Mouse (Mus musculus) MEL (cell line): ENCODE data around the gene Ppil6. TPM values are rescaled to one million over a fixed set of nuclear protein-coding genes. Genes with fewer than 3 reads are reported as not detected.

Experiments used
- DNase-seq: peaks from one replicate; pipeline ENCODE4 v3.0.0; 2011; ENCODE audit warnings: low read depth, low spot score
- H3K27ac ChIP-seq: 2 replicates; pipeline ENCODE4 v1.5.1; 2012; ENCODE audit warnings: low read depth, mild to moderate bottlenecking, control low read depth, low read length, moderate library complexity; ENCODE audit not compliant: control insufficient read depth
- H3K27me3 ChIP-seq, 2 experiments: fragments of 150-350 bp in 1 of 2; sonication (generic) in 1 of 2; 2 replicates each; pipeline ENCODE4 v1.6.1; 2012; ENCODE audit warnings: low read length in 2 of 2, mild to moderate bottlenecking in 2 of 2, improper control_type of control experiment in 1 of 2, moderate library complexity in 1 of 2; ENCODE audit not compliant: insufficient read depth in 2 of 2, control insufficient read depth in 1 of 2
- H3K36me3 ChIP-seq, 2 experiments: 2 replicates each; pipeline ENCODE4 v1.6.1; 2012 to 2014; ENCODE audit warnings: low read length in 2 of 2, improper control_type of control experiment in 1 of 2, inconsistent platforms in 1 of 2, mild to moderate bottlenecking in 1 of 2; ENCODE audit not compliant: insufficient read depth in 2 of 2, control insufficient read depth in 1 of 2
- H3K4me1 ChIP-seq, 2 experiments: fragments of 150-350 bp in 1 of 2; sonication (generic) in 1 of 2; 2 replicates each; pipeline ENCODE4 v1.6.1; 2012; ENCODE audit warnings: low read length in 2 of 2, improper control_type of control experiment in 1 of 2, mild to moderate bottlenecking in 1 of 2; ENCODE audit not compliant: insufficient read depth in 2 of 2, control insufficient read depth in 1 of 2
- H3K4me3 ChIP-seq, 2 experiments: fragments of 150-350 bp in 1 of 2; sonication (generic) in 1 of 2; 2 replicates each; pipeline ENCODE4 v1.5.1; 2012; ENCODE audit warnings: low read depth in 2 of 2, low read length in 2 of 2, mild to moderate bottlenecking in 2 of 2, moderate library complexity in 2 of 2, control low read depth in 1 of 2, improper control_type of control experiment in 1 of 2; ENCODE audit not compliant: control insufficient read depth in 1 of 2, insufficient read depth in 1 of 2
- H3K79me2 ChIP-seq: 2 replicates; pipeline ENCODE4 v1.6.1; 2012; ENCODE audit warnings: mild to moderate bottlenecking, low read length, moderate library complexity; ENCODE audit not compliant: control insufficient read depth, poor library complexity, insufficient read depth
- H3K9ac ChIP-seq: 2 replicates; pipeline ENCODE4 v1.6.1; 2012; ENCODE audit warnings: low read depth, mild to moderate bottlenecking, control low read depth, low read length, moderate library complexity; ENCODE audit not compliant: control insufficient read depth, poor library complexity, severe bottlenecking
- H3K9me3 ChIP-seq: fragments of 150-350 bp; sonication (generic); replicated peaks from 2 replicates; pipeline ENCODE4 v1.6.1; 2012; ENCODE audit warnings: mild to moderate bottlenecking, low read length, improper control_type of control experiment, moderate library complexity; ENCODE audit not compliant: insufficient read depth
- BHLHE40 ChIP-seq: IDR thresholded peaks from 2 replicates; pipeline ENCODE4 v1.6.1; 2012; ENCODE audit warnings: low read depth, mild to moderate bottlenecking, inconsistent platforms, low read length, improper control_type of control experiment, borderline replicate concordance
- ETS1 ChIP-seq: IDR thresholded peaks from 2 replicates; pipeline ENCODE4 v1.6.1; 2012; ENCODE audit warnings: low read depth, mild to moderate bottlenecking, inconsistent platforms, low read length, improper control_type of control experiment, moderate library complexity
- JUND ChIP-seq: IDR thresholded peaks from 2 replicates; pipeline ENCODE4 v1.6.1; 2011; ENCODE audit warnings: low read depth, mild to moderate bottlenecking, improper control_type of control experiment, low read length
- MAFK ChIP-seq: IDR thresholded peaks from 2 replicates; pipeline ENCODE4 v1.6.1; 2011; ENCODE audit warnings: low read depth, mild to moderate bottlenecking, low read length, improper control_type of control experiment, borderline replicate concordance
- MAX ChIP-seq: IDR thresholded peaks from 2 replicates; pipeline ENCODE4 v1.6.1; 2011; ENCODE audit warnings: low read length, improper control_type of control experiment
- MAZ ChIP-seq: IDR thresholded peaks from 2 replicates; pipeline ENCODE4 v1.6.1; 2012; ENCODE audit warnings: low read depth, mild to moderate bottlenecking, inconsistent platforms, low read length, improper control_type of control experiment
- MXI1 ChIP-seq: IDR thresholded peaks from 2 replicates; pipeline ENCODE4 v1.6.1; 2011; ENCODE audit warnings: mild to moderate bottlenecking, low read depth, low read length, improper control_type of control experiment
- NELFE ChIP-seq: IDR thresholded peaks from 2 replicates; pipeline ENCODE4 v1.6.1; 2011; ENCODE audit warnings: low read depth, low read length, improper control_type of control experiment
- POLR2A ChIP-seq, 2 experiments: IDR thresholded peaks; 2 replicates each; pipeline ENCODE4 v1.6.1; 2011 to 2012; ENCODE audit warnings: low read length in 2 of 2, mild to moderate bottlenecking in 2 of 2, control low read depth in 1 of 2, improper control_type of control experiment in 1 of 2, low read depth in 1 of 2, moderate library complexity in 1 of 2; ENCODE audit not compliant: control insufficient read depth in 1 of 2, insufficient read depth in 1 of 2, poor library complexity in 1 of 2
- RAD21 ChIP-seq: IDR thresholded peaks from 2 replicates; pipeline ENCODE4 v1.6.1; 2011; ENCODE audit warnings: mild to moderate bottlenecking, low read depth, low read length, improper control_type of control experiment
- RCOR1 ChIP-seq: IDR thresholded peaks from 2 replicates; pipeline ENCODE4 v1.6.1; 2012; ENCODE audit warnings: low read depth, mild to moderate bottlenecking, inconsistent platforms, low read length, improper control_type of control experiment
- SMC3 ChIP-seq: IDR thresholded peaks from 2 replicates; pipeline ENCODE4 v1.6.1; 2011; ENCODE audit warnings: low read depth, low read length, improper control_type of control experiment
- TAL1 ChIP-seq: IDR thresholded peaks from 2 replicates; pipeline ENCODE4 v1.6.1; 2012; ENCODE audit warnings: mild to moderate bottlenecking, inconsistent platforms, low read length, moderate library complexity, mixed read lengths
- TBP ChIP-seq: IDR thresholded peaks from 2 replicates; pipeline ENCODE4 v1.8.0; 2011; ENCODE audit warnings: low read depth, low read length, improper control_type of control experiment
- USF1 ChIP-seq: IDR thresholded peaks from 2 replicates; pipeline ENCODE4 v1.6.1; 2014; ENCODE audit warnings: low read depth, mild to moderate bottlenecking, inconsistent platforms, low read length, improper control_type of control experiment, moderate library complexity
- USF2 ChIP-seq, 2 experiments: IDR thresholded peaks; 2 replicates each; pipeline ENCODE4 v1.6.1; 2011 to 2012; ENCODE audit warnings: improper control_type of control experiment in 2 of 2, low read length in 2 of 2, borderline replicate concordance in 1 of 2, inconsistent platforms in 1 of 2, low read depth in 1 of 2, mild to moderate bottlenecking in 1 of 2; ENCODE audit not compliant: insufficient read depth in 1 of 2
- ZMIZ1 ChIP-seq: IDR thresholded peaks from 2 replicates; pipeline ENCODE4 v1.6.1; 2012; ENCODE audit warnings: low read depth, mild to moderate bottlenecking, inconsistent platforms, low read length, improper control_type of control experiment, moderate library complexity
- polyA plus RNA-seq, 2 experiments: library from polyadenylated mRNA; stranded (reverse) in 1 of 2; unstranded in 1 of 2; fragments of >175 nt in 1 of 2; fragments of >200 nt in 1 of 2; gene quantifications; 2 replicates each; pipeline versions ENCODE4 v1.2.1 to v1.2.4; 2012; ENCODE audit warnings: low replicate concordance in 2 of 2, low read depth in 1 of 2; ENCODE audit not compliant: insufficient read length in 2 of 2, insufficient read depth in 1 of 2, missing spikeins in 1 of 2
- total RNA-seq: library from RNA; depleted of rRNA; stranded (reverse); fragments of 300-350 nt; gene quantifications from 2 replicates; pipeline ENCODE4 v1.2.3, GENCODE M21; 2012

The Ppil6 gene
- total and polyA plus RNA-seq, 3 experiments: not detected

- Histone ChIP-seq H3K79me2 (no peaks in the 10 kb centered on the region), H3K9ac (no peak overlapping the region), H3K27me3 (no peaks in the 10 kb centered on the region), H3K4me3 (no peak overlapping the region), H3K36me3 (peaks cover 0 to 2% of the 10 kb centered on the region in 2 experiments; a peak in 1 of 4 replicates), H3K27ac (no peak overlapping the region), H3K9me3 (no peaks in the 10 kb centered on the region), H3K4me1 (no peaks in the 10 kb centered on the region)
- TF ChIP-seq JUND (no peak), ETS1 (no peak), RAD21 (no peak), USF1 (no peak)
- no peak for DNase-seq
Measured at GRCm38 (mm10) chr10:41464401-41464955, 25.8 kb upstream of the Ppil6 start.

- Histone ChIP-seq H3K9ac (no peak overlapping the region), H3K27me3 (no peaks in the 10 kb centered on the region), H3K4me3 (no peak overlapping the region), H3K9me3 (no peaks in the 10 kb centered on the region), H3K27ac (no peak overlapping the region), H3K36me3 (peaks cover 2 to 5% of the 10 kb centered on the region in 2 experiments; a peak in 3 of 4 replicates), H3K79me2 (no peaks in the 10 kb centered on the region), H3K4me1 (peaks cover 4 to 7% of the 10 kb centered on the region in 2 experiments; a peak in 2 of 4 replicates)
- TF ChIP-seq RAD21: no peak
- no peak for TF ChIP-seq MAZ
- TF ChIP-seq TBP: no peak
- no peak for TF ChIP-seq POLR2A (IDR thresholded peaks at IDR 0.05; ENCODE audit: control insufficient read depth in 1 of 2, insufficient read depth in 1 of 2, low read depth in 1 of 2, low read length in 2 of 2, poor library complexity in 1 of 2)
- TF ChIP-seq USF2 (IDR thresholded peaks at IDR 0.05; ENCODE audit: borderline replicate concordance in 1 of 2, insufficient read depth in 1 of 2, low read depth in 1 of 2, low read length in 2 of 2): no peak
- TF ChIP-seq RCOR1: no peak
- TF ChIP-seq ETS1: no peak
- TF ChIP-seq BHLHE40: no peak
- no peak for TF ChIP-seq MXI1
- no peak for TF ChIP-seq MAFK
- TF ChIP-seq ZMIZ1: no peak
- TF ChIP-seq SMC3: no peak
- no peak for TF ChIP-seq NELFE
- no peak for TF ChIP-seq TAL1
- TF ChIP-seq JUND: no peak
- TF ChIP-seq MAX: no peak
- no peak for DNase-seq
Measured at GRCm38 (mm10) chr10:41467325-41467724, 22.9 kb upstream of the Ppil6 start.
